8 mouse cellular contexts compared by ENCODE assay signal in genomic region chr8:70892896-70893655, GRCm38 (mm10). TPM values are rescaled to one million over a fixed set of nuclear protein-coding genes. Genes with fewer than 3 reads are reported as not detected.
A peak's percentile ranks its signal among the peaks of the same experiment; 100 is the strongest.
DNase-seq lines count a peak whose midpoint lies in the region; ATAC-seq and TF ChIP-seq lines count a peak whose summit lies in the region.

No protein-coding gene starts in this region.

- peaks cover 11% of the 10 kb centered on the region for H3K36me3 ChIP-seq in lung, postnatal 0 days (ENCODE audit: insufficient read depth, low read length)
- H3K36me3 ChIP-seq in forebrain, embryonic 13.5 days (ENCODE audit: poor library complexity, severe bottlenecking): peaks cover 31% of the 10 kb centered on the region
- peaks cover 35% of the 10 kb centered on the region for H3K36me3 ChIP-seq in liver, embryonic 12.5 days
- peaks cover 17% of the 10 kb centered on the region; the same call in 1 of the 2 replicates for H3K36me3 ChIP-seq in stomach, embryonic 16.5 days (ENCODE audit: control insufficient read depth, insufficient read depth, low read length)

- H3K9ac ChIP-seq in lung, postnatal 0 days (replicated peaks; ENCODE audit: low read depth): no peak overlapping the region
- peak overlapping the region; percentile 52; the same call in 1 of the 2 replicates for H3K9ac ChIP-seq in forebrain, embryonic 13.5 days
- 0 out of 2 replicates have a peak overlapping the region, but pooled peaks have one; percentile 20 for H3K9ac ChIP-seq in liver, embryonic 12.5 days
- H3K9ac ChIP-seq in stomach, embryonic 16.5 days (ENCODE audit: low read length): peak overlapping the region; percentile 63; the same call in 1 of the 2 replicates

- H3K4me1 ChIP-seq in lung, postnatal 0 days (ENCODE audit: insufficient read depth, low read depth, low read length): peaks cover 12% of the 10 kb centered on the region; the same call in 1 of the 2 replicates
- H3K4me1 ChIP-seq in lung, adult 2 months (ENCODE audit: control insufficient read depth, insufficient read depth, low read length): peaks cover 3% of the 10 kb centered on the region
- peaks cover 19% of the 10 kb centered on the region for H3K4me1 ChIP-seq in forebrain, embryonic 13.5 days
- H3K4me1 ChIP-seq in liver, embryonic 12.5 days: peaks cover 42% of the 10 kb centered on the region
- peaks cover 17% of the 10 kb centered on the region for H3K4me1 ChIP-seq in stomach, embryonic 16.5 days (ENCODE audit: control insufficient read depth, insufficient read depth, low read length)
- H3K4me1 ChIP-seq in cerebellum, adult 2 months (ENCODE audit: control insufficient read depth, insufficient read depth, low read length): no peaks in the 10 kb centered on the region; the same call in 1 of the 2 replicates

- ATAC-seq in lung, postnatal 0 days: no peak
- ATAC-seq in forebrain, embryonic 13.5 days: no peak
- ATAC-seq in liver, embryonic 12.5 days: no peak
- ATAC-seq in stomach, embryonic 16.5 days (ENCODE audit: insufficient read depth, low FRiP score): no peak

- no peaks in the 10 kb centered on the region for H3K9me3 ChIP-seq in lung, postnatal 0 days (ENCODE audit: low read length)
- 0 out of 2 replicates have a peak, but pooled peaks cover 3% of the 10 kb centered on the region for H3K9me3 ChIP-seq in forebrain, embryonic 13.5 days (replicated peaks)
- no peaks in the 10 kb centered on the region for H3K9me3 ChIP-seq in liver, embryonic 12.5 days (replicated peaks)
- H3K9me3 ChIP-seq in stomach, embryonic 16.5 days (replicated peaks; ENCODE audit: control insufficient read depth, low read length): no peaks in the 10 kb centered on the region

- WGBS in lung, postnatal 0 days: 28% methylated on average over 20 of the region's 20 CpGs
- 40% methylated on average over 20 of the region's 20 CpGs for WGBS in lung, adult 2 months
- 29% methylated on average over 20 of the region's 20 CpGs for WGBS in forebrain, embryonic 13.5 days
- 22% methylated on average over 20 of the region's 20 CpGs for WGBS in liver, embryonic 12.5 days (ENCODE audit: insufficient replicate concordance)
- WGBS in stomach, embryonic 16.5 days: 27% methylated on average over 20 of the region's 20 CpGs
- 52% methylated on average over 20 of the region's 20 CpGs for WGBS in cerebellum, adult 2 months

- no peak for TF ChIP-seq EP300 in lung, postnatal 0 days (IDR thresholded peaks at IDR 0.05)

- H3K4me3 ChIP-seq in lung, postnatal 0 days (ENCODE audit: low read depth, low read length): no peak overlapping the region
- H3K4me3 ChIP-seq in lung, adult 2 months (replicated peaks; ENCODE audit: extremely low read depth, low read depth, low read length): no peak overlapping the region
- H3K4me3 ChIP-seq in forebrain, embryonic 13.5 days: peak overlapping the region; percentile 30
- peak overlapping the region; percentile 23 for H3K4me3 ChIP-seq in liver, embryonic 12.5 days
- peak overlapping the region; percentile 41 for H3K4me3 ChIP-seq in stomach, embryonic 16.5 days (replicated peaks; ENCODE audit: low read length)
- H3K4me3 ChIP-seq in cerebellum, adult 2 months (replicated peaks; ENCODE audit: insufficient read depth, low read depth, low read length): no peak overlapping the region

- H3K27me3 ChIP-seq in lung, postnatal 0 days (replicated peaks; ENCODE audit: insufficient read depth, low read length): peaks cover 25% of the 10 kb centered on the region
- peaks cover 58% of the 10 kb centered on the region for H3K27me3 ChIP-seq in forebrain, embryonic 13.5 days
- peaks cover 63% of the 10 kb centered on the region for H3K27me3 ChIP-seq in liver, embryonic 12.5 days (replicated peaks)
- H3K27me3 ChIP-seq in stomach, embryonic 16.5 days (ENCODE audit: control insufficient read depth, insufficient read depth, low read length): peaks cover 29% of the 10 kb centered on the region
- H3K27me3 ChIP-seq in cerebellum, adult 2 months (ENCODE audit: control insufficient read depth, insufficient read depth, low read length): no peaks in the 10 kb centered on the region

- no peak overlapping the region for H3K27ac ChIP-seq in lung, postnatal 0 days (ENCODE audit: low read length)
- no peak overlapping the region for H3K27ac ChIP-seq in forebrain, embryonic 13.5 days
- no peak overlapping the region for H3K27ac ChIP-seq in liver, embryonic 12.5 days
- H3K27ac ChIP-seq in stomach, embryonic 16.5 days (ENCODE audit: low read length): no peak overlapping the region
- H3K27ac ChIP-seq in cerebellum, adult 2 months (ENCODE audit: insufficient read depth, low read length): no peak overlapping the region

- peak overlapping the region; percentile 44; the same call in 1 of the 2 replicates for H3K4me2 ChIP-seq in lung, postnatal 0 days (replicated peaks; ENCODE audit: low read depth, low read length)
- peak overlapping the region; percentile 42 for H3K4me2 ChIP-seq in forebrain, embryonic 13.5 days
- H3K4me2 ChIP-seq in liver, embryonic 12.5 days: peak overlapping the region; percentile 43
- peak overlapping the region; percentile 49 for H3K4me2 ChIP-seq in stomach, embryonic 16.5 days (ENCODE audit: low read depth, low read length)

- TF ChIP-seq POLR2A in lung, adult 2 months (IDR thresholded peaks at IDR 0.05; ENCODE audit: borderline replicate concordance, extremely low read depth, low read depth, low read length): no peak; the same call in 1 of the 2 replicates
- TF ChIP-seq POLR2A in cerebellum, adult 2 months (IDR thresholded peaks at IDR 0.05; ENCODE audit: borderline replicate concordance, insufficient read depth, low read length): no peak

- no peak for TF ChIP-seq CTCF in lung, postnatal 0 days (IDR thresholded peaks at IDR 0.05)
- TF ChIP-seq CTCF in lung, adult 2 months (IDR thresholded peaks at IDR 0.05; ENCODE audit: insufficient read depth, low read length): no peak
- TF ChIP-seq CTCF in cerebellum, adult 2 months (IDR thresholded peaks at IDR 0.05; ENCODE audit: borderline replicate concordance, insufficient read depth, low read depth, low read length): no peak

- DNase-seq in lung, postnatal 0 days (ENCODE audit: low spot score): no peak
- DNase-seq in lung, adult 2 months: no peak
- DNase-seq in MN1 (ENCODE audit: low spot score): no peak
- DNase-seq in cerebellum, adult 2 months: no peak
- no peak for DNase-seq in lung, adult 18-20 months

RNA-seq across cellular contexts. Expression of gene Slc5a5, which starts 0.5 kb away (rescaled TPM):
- polyA plus RNA-seq in lung, postnatal 0 days (2015; fragmentation: Nextera tagmentation; extraction: Ambion mirVana): 0.12 and 0.13 TPM in 2 replicates
- polyA plus RNA-seq in lung, adult 2 months (2012; rRNA removed): 0.71 and 1.3 TPM in 2 replicates
- polyA plus RNA-seq in forebrain, embryonic 13.5 days (2015; fragmentation: Nextera tagmentation; extraction: Ambion mirVana): 0.50 and 0.67 TPM in 2 replicates
- 0.08 and 0.11 TPM in 2 replicates for polyA plus RNA-seq in liver, embryonic 12.5 days (2016; fragmentation: Nextera tagmentation; extraction: Ambion mirVana)
- polyA plus RNA-seq in stomach, embryonic 16.5 days (2015; fragmentation: Nextera tagmentation; extraction: Ambion mirVana): 8.2 and 13.8 TPM in 2 replicates
- polyA plus RNA-seq in cerebellum, adult 2 months (2012; rRNA removed): 6.7 and 6.9 TPM in 2 replicates

RNA-seq across cellular contexts. Expression of gene Rpl18a, which starts 4.1 kb away (rescaled TPM):
- 3,759 and 4,424 TPM in 2 replicates for polyA plus RNA-seq in lung, postnatal 0 days (2015; fragmentation: Nextera tagmentation; extraction: Ambion mirVana)
- 3,384 and 4,193 TPM in 2 replicates for polyA plus RNA-seq in lung, adult 2 months (2012; rRNA removed)
- 3,255 and 3,517 TPM in 2 replicates for polyA plus RNA-seq in forebrain, embryonic 13.5 days (2015; fragmentation: Nextera tagmentation; extraction: Ambion mirVana)
- polyA plus RNA-seq in liver, embryonic 12.5 days (2016; fragmentation: Nextera tagmentation; extraction: Ambion mirVana): 3,066 and 3,170 TPM in 2 replicates
- 3,565 and 3,656 TPM in 2 replicates for polyA plus RNA-seq in stomach, embryonic 16.5 days (2015; fragmentation: Nextera tagmentation; extraction: Ambion mirVana)
- polyA plus RNA-seq in cerebellum, adult 2 months (2012; rRNA removed): 1,458 and 1,510 TPM in 2 replicates

RNA-seq across cellular contexts. Expression of gene Map1s, which starts 12.7 kb away (rescaled TPM):
- polyA plus RNA-seq in lung, postnatal 0 days (2015; fragmentation: Nextera tagmentation; extraction: Ambion mirVana): 22.7 and 25.5 TPM in 2 replicates
- polyA plus RNA-seq in lung, adult 2 months (2012; rRNA removed): 58.4 and 68.0 TPM in 2 replicates
- polyA plus RNA-seq in forebrain, embryonic 13.5 days (2015; fragmentation: Nextera tagmentation; extraction: Ambion mirVana): 57.0 and 58.2 TPM in 2 replicates
- 28.4 and 30.9 TPM in 2 replicates for polyA plus RNA-seq in liver, embryonic 12.5 days (2016; fragmentation: Nextera tagmentation; extraction: Ambion mirVana)
- polyA plus RNA-seq in stomach, embryonic 16.5 days (2015; fragmentation: Nextera tagmentation; extraction: Ambion mirVana): 39.8 and 41.4 TPM in 2 replicates
- polyA plus RNA-seq in cerebellum, adult 2 months (2012; rRNA removed): 53.4 and 53.7 TPM in 2 replicates

RNA-seq across cellular contexts. Expression of gene Ccdc124, which starts 19.3 kb away (rescaled TPM):
- polyA plus RNA-seq in lung, postnatal 0 days (2015; fragmentation: Nextera tagmentation; extraction: Ambion mirVana): 63.7 and 68.5 TPM in 2 replicates
- 43.8 and 48.0 TPM in 2 replicates for polyA plus RNA-seq in lung, adult 2 months (2012; rRNA removed)
- 169 and 179 TPM in 2 replicates for polyA plus RNA-seq in forebrain, embryonic 13.5 days (2015; fragmentation: Nextera tagmentation; extraction: Ambion mirVana)
- polyA plus RNA-seq in liver, embryonic 12.5 days (2016; fragmentation: Nextera tagmentation; extraction: Ambion mirVana): 78.8 and 81.1 TPM in 2 replicates
- polyA plus RNA-seq in stomach, embryonic 16.5 days (2015; fragmentation: Nextera tagmentation; extraction: Ambion mirVana): 85.6 and 89.6 TPM in 2 replicates
- 123 and 145 TPM in 2 replicates for polyA plus RNA-seq in cerebellum, adult 2 months (2012; rRNA removed)

RNA-seq across cellular contexts. Expression of gene Kcnn1, which starts 30.0 kb away (rescaled TPM):
- polyA plus RNA-seq in lung, postnatal 0 days (2015; fragmentation: Nextera tagmentation; extraction: Ambion mirVana): 0.24 and 0.25 TPM in 2 replicates
- 3.4 and 5.0 TPM in 2 replicates for polyA plus RNA-seq in lung, adult 2 months (2012; rRNA removed)
- polyA plus RNA-seq in forebrain, embryonic 13.5 days (2015; fragmentation: Nextera tagmentation; extraction: Ambion mirVana): 11.2 and 13.5 TPM in 2 replicates
- 0.55 and 0.72 TPM in 2 replicates for polyA plus RNA-seq in liver, embryonic 12.5 days (2016; fragmentation: Nextera tagmentation; extraction: Ambion mirVana)
- polyA plus RNA-seq in stomach, embryonic 16.5 days (2015; fragmentation: Nextera tagmentation; extraction: Ambion mirVana): 1.4 TPM in 2 replicates
- polyA plus RNA-seq in cerebellum, adult 2 months (2012; rRNA removed): 19.4 and 22.1 TPM in 2 replicates

Comparison
In these comparisons a context has a peak if more than half of its experiments do, and no peak if none do; other contexts are left out.
1. H3K4me3 ChIP-seq: peak in forebrain, embryonic 13.5 days (single experiment), liver, embryonic 12.5 days (single experiment) and stomach, embryonic 16.5 days (single experiment); none in lung, postnatal 0 days (single experiment), lung, adult 2 months (single experiment) and cerebellum, adult 2 months (single experiment).
2. Peak in every context shown above with its lines, with median percentiles within 50 percentile points of each other: H3K4me2 ChIP-seq.